Mouse (Mus musculus) spleen, adult 2 months (tissue): ENCODE data around the gene Hcfc1.

Experiments used
- CTCF ChIP-seq: fragments of 200-500 bp; IDR thresholded peaks from 2 replicates; pipeline ENCODE4 v1.5.1; 2011; ENCODE audit warnings: mild to moderate bottlenecking, inconsistent platforms; ENCODE audit not compliant: insufficient read depth, insufficient read length, insufficient replicate concordance; ENCODE audit errors: extremely low read depth
- POLR2A ChIP-seq: fragments of 200-500 bp; IDR thresholded peaks from 2 replicates; pipeline ENCODE4 v1.6.1; 2011; ENCODE audit warnings: low read depth, low read length, inconsistent platforms

DNA sequence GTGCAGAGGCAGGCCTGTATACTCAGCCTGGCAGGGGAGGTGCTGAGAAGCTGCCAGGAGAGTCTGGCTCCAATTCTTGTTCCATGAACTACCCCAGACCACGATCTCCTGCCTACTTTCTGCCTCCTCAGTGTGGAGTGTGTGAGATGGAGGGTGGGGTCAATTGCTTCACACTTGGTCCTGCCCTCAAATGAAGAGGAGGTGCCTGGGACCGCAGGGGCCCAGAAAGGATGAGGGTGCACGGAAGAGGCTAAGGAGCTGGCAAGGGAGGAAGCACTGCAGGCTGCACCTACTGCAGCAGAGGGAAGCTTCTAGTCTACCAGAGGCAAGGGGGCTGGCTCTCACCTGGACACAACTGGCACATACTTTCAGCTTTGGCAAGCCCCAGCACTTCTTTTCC lies 1.8 kb downstream of the Hcfc1 start:
- TF ChIP-seq CTCF (no peak), POLR2A (no peak)
